Mouse (Mus musculus) forebrain, embryonic 10.5 days (tissue): ENCODE measurements around the gene Galk2. TPM values are rescaled to one million over a fixed set of nuclear protein-coding genes. Genes with fewer than 3 reads are reported as not detected.

Experiments used
- DNase-seq: peaks from one replicate; pipeline ENCODE4 v3.0.0-alpha.2; 2017; ENCODE audit warnings: low spot score; ENCODE audit errors: extremely low spot score
- H3K27ac ChIP-seq: fragments of 300-500 bp; sonication (generic); 2 replicates; pipeline ENCODE4 v1.5.1; 2016; ENCODE audit warnings: mild to moderate bottlenecking
- H3K27me3 ChIP-seq: fragments of 300-500 bp; sonication (generic); 2 replicates; pipeline ENCODE4 v1.6.1; 2016; ENCODE audit warnings: mild to moderate bottlenecking; ENCODE audit not compliant: poor library complexity, severe bottlenecking
- H3K36me3 ChIP-seq: fragments of 300-500 bp; sonication (generic); replicated peaks from 2 replicates; pipeline ENCODE4 v1.6.1; 2016; ENCODE audit warnings: mild to moderate bottlenecking, moderate library complexity
- H3K4me1 ChIP-seq: fragments of 300-500 bp; sonication (generic); 2 replicates; pipeline ENCODE4 v1.6.1; 2016
- H3K4me3 ChIP-seq: fragments of 300-500 bp; sonication (generic); 2 replicates; pipeline ENCODE4 v1.5.1; 2016; ENCODE audit warnings: mild to moderate bottlenecking, moderate library complexity
- H3K9me3 ChIP-seq: fragments of 300-500 bp; sonication (generic); 2 replicates; pipeline ENCODE4 v1.6.1; 2016; ENCODE audit warnings: mild to moderate bottlenecking, moderate library complexity
- WGBS: fragments of 180-500 bp; shearing (Covaris S2); methylation state at CpG from one replicate; pipeline ENCODE4 v1.1.7; 2016; 5-methylcytosine and 5-hydroxymethylcytosine counted together
- polyA plus RNA-seq: library from polyadenylated mRNA; unstranded; fragments of >200 nt; fragmentation: Nextera tagmentation; extraction: Ambion mirVana; gene quantifications from 2 replicates; pipeline ENCODE4 v1.2.1, GENCODE M21; 2016

Gene Galk2
- polyA plus RNA-seq, 1 experiment from 2014 or later = 29.1 TPM

DNA sequence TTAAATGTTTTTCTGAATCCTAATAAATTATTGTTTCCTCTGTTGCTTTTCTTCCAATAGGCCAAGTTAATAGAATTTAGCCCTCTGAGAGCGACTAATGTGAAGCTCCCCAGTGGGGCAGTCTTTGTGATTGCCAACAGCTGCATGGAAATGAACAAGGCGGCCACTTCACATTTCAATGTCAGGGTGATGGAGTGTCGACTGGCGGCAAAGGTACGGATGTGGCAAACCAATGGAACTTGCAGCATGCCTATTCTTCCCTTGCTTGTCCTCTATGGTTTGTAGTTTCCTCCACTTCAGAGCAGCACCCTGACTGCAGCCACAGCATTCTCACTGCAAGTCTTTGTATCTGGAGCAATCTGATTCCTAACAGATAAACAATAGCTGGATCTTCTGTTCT, 72.3 kb downstream of the Galk2 start:
- DNase-seq = no peak
- Histone ChIP-seq H3K9me3 (no peaks in the 10 kb centered on the region), H3K36me3 (peaks cover 12% of the 10 kb centered on the region), H3K4me1 (peaks cover 12% of the 10 kb centered on the region), H3K27me3 (no peaks in the 10 kb centered on the region), H3K27ac (no peak overlapping the region), H3K4me3 (no peak overlapping the region)
- 83% methylated on average over 5 of the region's 5 CpGs for WGBS

DNA sequence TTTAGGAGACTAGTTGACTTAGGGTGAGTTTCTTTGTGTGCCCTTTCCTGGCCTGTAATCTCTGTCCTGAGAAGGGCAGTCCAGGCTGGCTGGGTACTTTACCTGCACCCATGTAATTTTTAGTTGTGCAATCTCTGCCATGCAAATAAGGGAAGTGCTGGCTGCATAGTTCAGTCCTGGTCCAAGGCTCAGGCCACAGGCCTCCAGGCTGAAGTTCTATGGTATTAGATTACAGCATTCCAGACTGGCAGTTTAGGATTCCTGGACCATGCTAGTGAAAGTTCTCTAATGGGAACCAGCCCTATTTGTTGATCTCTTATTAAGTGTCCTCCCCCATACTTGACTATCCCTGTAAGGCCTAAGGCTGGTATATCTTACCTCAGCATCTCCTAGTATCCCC, 73.8 kb downstream of the Galk2 start:
- no peak for DNase-seq
- Histone ChIP-seq H3K36me3 (peaks cover 12% of the 10 kb centered on the region), H3K27ac (no peak overlapping the region), H3K4me1 (peaks cover 12% of the 10 kb centered on the region), H3K27me3 (no peaks in the 10 kb centered on the region), H3K4me3 (no peak overlapping the region), H3K9me3 (no peaks in the 10 kb centered on the region)

DNA sequence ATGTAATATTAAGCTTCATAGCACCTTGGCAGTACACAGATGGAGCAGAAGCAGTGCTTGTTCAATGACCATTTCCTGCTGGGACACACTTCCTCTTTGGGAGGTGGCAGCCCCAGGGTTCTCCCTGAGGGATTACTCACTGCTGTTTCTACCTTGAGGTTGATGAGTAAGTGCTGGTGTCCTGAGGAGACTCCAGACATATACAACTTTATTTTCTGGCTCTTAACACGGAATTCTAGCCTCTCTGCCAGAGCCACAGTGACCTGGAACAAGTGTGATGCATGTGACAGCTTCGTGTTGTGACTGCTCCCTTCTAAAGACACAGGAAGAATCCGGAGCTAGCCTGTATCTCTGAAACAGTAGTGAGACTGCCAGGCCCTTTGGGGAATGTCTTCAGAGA, 75.1 kb downstream of the Galk2 start:
- H3K4me3 ChIP-seq = no peak overlapping the region
- H3K4me1 ChIP-seq = peaks cover 12% of the 10 kb centered on the region
- 76% methylated on average over 3 of the region's 3 CpGs for WGBS
- H3K36me3 ChIP-seq = peaks cover 12% of the 10 kb centered on the region
- no peak overlapping the region for H3K27ac ChIP-seq
- H3K9me3 ChIP-seq = no peaks in the 10 kb centered on the region
- no peaks in the 10 kb centered on the region for H3K27me3 ChIP-seq
- DNase-seq = no peak

DNA sequence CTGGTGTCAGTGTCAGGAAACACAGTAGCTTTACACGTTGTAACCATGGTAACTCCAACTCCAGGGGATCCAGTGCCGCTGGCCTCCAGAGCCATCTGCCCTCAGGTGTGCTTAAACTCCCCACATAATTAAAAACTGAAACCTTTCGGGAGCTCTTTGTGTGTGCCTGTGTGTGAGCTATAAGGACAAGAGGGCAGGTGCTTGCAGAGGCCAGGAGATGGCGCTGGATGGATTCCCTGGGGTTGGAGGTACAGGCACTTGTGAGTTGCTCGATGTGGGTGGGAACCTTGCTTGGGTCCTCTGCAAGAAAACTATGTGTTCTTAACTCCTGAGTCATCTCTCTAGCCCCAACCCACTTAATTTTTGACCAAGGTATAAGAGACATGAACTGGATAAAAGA, 77.5 kb downstream of the Galk2 start:
- 60% methylated on average over 5 of the region's 5 CpGs for WGBS
- H3K36me3 ChIP-seq = peaks cover 7% of the 10 kb centered on the region
- DNase-seq = no peak
- H3K9me3 ChIP-seq = no peaks in the 10 kb centered on the region
- H3K27me3 ChIP-seq = no peaks in the 10 kb centered on the region
- peaks cover 7% of the 10 kb centered on the region for H3K4me1 ChIP-seq
- no peak overlapping the region for H3K27ac ChIP-seq
- no peak overlapping the region for H3K4me3 ChIP-seq

DNA sequence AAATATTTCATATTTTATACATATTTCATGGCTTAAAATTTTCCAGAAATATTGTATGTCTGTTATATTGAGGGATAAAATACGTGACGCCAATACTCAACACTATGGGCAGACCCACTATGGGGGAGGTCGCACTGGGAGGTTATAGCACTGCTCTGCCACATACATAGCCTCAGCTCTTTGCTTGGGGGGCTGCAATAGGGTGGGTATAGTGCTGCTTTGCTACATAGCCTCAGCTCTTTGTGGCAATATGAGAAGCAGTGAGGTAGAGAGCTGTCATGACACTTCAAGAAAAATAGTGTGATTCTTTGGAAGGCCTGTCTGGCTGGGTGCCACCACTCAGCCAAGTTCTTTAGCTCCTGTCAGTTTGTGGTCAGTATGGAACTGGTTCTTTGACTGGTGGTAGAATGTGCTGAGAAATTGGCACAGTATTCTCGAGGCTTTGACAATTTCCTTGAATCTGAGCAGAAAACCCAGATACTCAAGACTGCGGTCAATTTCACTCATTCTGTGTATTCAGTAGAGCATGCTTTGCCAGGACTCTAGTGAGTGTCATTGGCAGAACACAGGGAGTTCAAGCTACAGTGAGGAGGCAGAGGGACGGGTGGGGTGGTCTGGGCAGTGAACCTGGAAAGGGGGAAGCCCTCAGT, 80.2 kb downstream of the Galk2 start:
- H3K27ac ChIP-seq = no peak overlapping the region
- WGBS = 92% methylated on average over 6 of the region's 6 CpGs

DNA sequence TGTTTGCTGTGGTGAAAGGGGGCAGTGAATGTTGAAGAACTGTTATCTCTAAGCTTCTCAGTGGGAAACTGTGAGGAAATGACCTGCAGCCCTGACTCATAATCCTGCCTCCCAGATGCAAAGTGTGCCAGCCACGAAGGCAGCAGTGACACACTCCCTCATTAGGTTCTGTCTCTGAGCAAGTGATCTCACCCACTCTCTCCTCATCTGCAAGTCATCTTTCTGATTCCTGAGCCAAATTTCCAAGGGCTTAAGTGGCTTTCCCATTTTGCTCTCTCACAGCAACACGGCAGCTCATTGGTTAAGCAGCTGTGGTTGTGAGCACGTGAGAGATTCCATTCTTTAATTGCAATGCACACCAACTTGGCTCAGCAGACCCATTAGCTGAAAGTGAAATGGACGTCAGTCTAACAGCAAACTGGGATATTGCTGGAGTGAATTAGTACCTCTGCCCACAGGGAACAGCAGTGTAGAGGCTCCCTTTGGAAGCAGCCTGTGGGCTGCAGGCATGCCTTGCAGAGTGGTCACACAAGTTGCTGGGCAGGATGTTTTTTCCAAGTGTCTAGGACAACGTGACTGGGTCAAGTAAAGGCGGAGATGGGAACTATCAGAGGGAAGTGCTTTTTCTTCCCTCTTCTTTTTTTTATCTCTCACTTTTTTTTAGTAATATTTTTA, 82.3 kb downstream of the Galk2 start:
- WGBS = 83% methylated on average over 6 of the region's 6 CpGs
- no peak overlapping the region for H3K27ac ChIP-seq
- DNase-seq = no peak
- peaks cover 5% of the 10 kb centered on the region for H3K36me3 ChIP-seq
- H3K27me3 ChIP-seq = no peaks in the 10 kb centered on the region
- no peaks in the 10 kb centered on the region for H3K9me3 ChIP-seq
- H3K4me1 ChIP-seq = no peaks in the 10 kb centered on the region
- no peak overlapping the region for H3K4me3 ChIP-seq

More for the DNA sequence above, 80.2 kb downstream of the Galk2 start:
- Histone ChIP-seq H3K27me3 (no peaks in the 10 kb centered on the region), H3K4me3 (no peak overlapping the region), H3K9me3 (no peaks in the 10 kb centered on the region), H3K4me1 (no peaks in the 10 kb centered on the region), H3K36me3 (peaks cover 5% of the 10 kb centered on the region)
- no peak for DNase-seq

DNA sequence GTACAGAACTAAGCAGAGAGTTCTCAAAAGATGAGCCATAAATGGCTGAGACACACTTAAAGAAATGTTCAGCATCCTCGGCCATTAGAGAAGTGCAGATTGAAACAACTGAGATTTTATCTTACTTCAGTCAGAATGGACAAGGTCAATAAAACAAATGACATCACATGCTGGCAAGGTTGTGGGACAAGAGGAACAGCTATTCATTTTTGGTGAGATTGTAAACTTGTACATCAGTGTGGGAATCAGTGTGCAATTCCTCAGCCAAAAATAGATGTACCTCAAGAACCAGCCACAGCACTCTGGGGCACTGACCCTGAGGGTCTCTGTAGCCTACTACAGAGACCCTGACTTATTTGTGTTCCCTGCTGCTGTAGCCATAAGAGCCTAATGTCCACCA, 84.4 kb downstream of the Galk2 start:
- 96% methylated on average over 1 of the region's 1 CpGs for WGBS
- H3K4me1 ChIP-seq = no peaks in the 10 kb centered on the region
- H3K4me3 ChIP-seq = no peak overlapping the region
- H3K36me3 ChIP-seq = peaks cover 9% of the 10 kb centered on the region
- H3K9me3 ChIP-seq = no peaks in the 10 kb centered on the region
- no peak overlapping the region for H3K27ac ChIP-seq
- no peak for DNase-seq
- no peaks in the 10 kb centered on the region for H3K27me3 ChIP-seq

DNA sequence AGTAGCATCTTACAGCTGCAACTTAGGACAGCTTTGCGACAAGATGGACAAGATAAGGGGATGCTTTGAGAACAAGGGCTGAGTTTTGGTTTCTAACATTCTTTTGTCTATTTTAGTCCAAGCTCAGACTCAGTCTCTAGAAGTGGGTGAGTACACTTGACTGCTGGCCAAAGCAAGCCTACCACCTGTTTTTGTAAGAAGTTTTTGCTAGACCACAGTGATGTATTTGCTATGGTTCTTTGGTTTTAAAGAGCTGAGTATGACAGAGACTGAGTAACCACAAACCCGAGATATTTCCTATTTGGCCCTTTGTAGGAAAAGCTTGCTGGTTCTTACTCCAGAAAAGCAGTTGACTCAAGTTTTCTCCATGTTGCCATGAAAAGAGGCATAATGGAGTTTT, 89.3 kb downstream of the Galk2 start:
- Histone ChIP-seq H3K4me1 (no peaks in the 10 kb centered on the region), H3K9me3 (no peaks in the 10 kb centered on the region; the same call in 1 of the 2 replicates), H3K4me3 (no peak overlapping the region), H3K27me3 (no peaks in the 10 kb centered on the region), H3K27ac (no peak overlapping the region), H3K36me3 (peaks cover 23% of the 10 kb centered on the region)
- WGBS = 89% methylated on average over 2 of the region's 2 CpGs
- DNase-seq = no peak

DNA sequence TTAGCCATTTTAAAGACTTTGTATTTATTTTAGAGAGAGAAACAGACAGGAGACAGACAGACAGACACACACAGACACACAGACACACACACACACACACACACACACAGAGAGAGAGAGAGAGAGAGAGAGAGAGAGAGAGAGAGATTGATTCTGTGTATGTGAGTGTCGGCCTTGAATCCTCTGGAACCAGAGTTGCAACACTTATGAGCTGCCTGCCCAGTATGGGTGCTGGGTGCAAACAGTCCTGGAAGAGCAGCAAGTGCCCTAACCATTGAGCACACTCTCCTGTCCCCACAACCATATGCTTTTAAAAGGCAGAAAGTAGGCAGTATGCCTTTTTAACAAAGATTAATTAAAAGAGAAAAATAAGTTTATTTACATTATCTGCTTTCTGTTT, 109.9 kb downstream of the Galk2 start:
- no peaks in the 10 kb centered on the region for H3K27me3 ChIP-seq
- no peak overlapping the region for H3K4me3 ChIP-seq
- DNase-seq = no peak
- WGBS = 94% methylated on average over 1 of the region's 1 CpGs
- H3K27ac ChIP-seq = no peak overlapping the region
- no peaks in the 10 kb centered on the region for H3K36me3 ChIP-seq
- no peaks in the 10 kb centered on the region for H3K9me3 ChIP-seq
- peaks cover 5% of the 10 kb centered on the region; the same call in 1 of the 2 replicates for H3K4me1 ChIP-seq

DNA sequence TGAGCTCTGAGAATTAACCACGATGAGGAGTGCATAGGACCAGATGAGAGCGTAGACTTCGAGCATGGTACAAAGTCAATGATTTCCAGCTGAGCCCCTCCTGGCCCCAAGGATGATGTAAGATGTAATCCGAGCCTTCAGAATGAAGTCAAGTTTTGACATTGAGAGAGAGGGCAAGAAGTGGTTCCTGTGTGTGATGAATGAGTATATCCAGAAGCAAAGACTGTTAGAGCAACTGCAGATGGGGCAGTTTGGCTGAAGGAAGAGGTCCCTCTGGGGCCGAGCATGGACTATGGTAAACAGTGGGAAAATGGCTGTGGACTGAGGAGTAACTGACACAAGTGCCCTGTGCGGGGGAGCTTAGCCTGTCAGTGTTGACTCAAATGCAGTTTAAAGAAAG, 114.3 kb downstream of the Galk2 start:
- no peaks in the 10 kb centered on the region for H3K27me3 ChIP-seq
- peaks cover 5% of the 10 kb centered on the region; the same call in 1 of the 2 replicates for H3K4me1 ChIP-seq
- H3K36me3 ChIP-seq = 0 out of 2 replicates have a peak, but pooled peaks cover 2% of the 10 kb centered on the region
- WGBS = 68% methylated on average over 6 of the region's 6 CpGs
- H3K27ac ChIP-seq = 0 out of 2 replicates have a peak overlapping the region, but pooled peaks have one; percentile 35
- DNase-seq = no peak
- no peak overlapping the region for H3K4me3 ChIP-seq
- H3K9me3 ChIP-seq = no peaks in the 10 kb centered on the region

DNA sequence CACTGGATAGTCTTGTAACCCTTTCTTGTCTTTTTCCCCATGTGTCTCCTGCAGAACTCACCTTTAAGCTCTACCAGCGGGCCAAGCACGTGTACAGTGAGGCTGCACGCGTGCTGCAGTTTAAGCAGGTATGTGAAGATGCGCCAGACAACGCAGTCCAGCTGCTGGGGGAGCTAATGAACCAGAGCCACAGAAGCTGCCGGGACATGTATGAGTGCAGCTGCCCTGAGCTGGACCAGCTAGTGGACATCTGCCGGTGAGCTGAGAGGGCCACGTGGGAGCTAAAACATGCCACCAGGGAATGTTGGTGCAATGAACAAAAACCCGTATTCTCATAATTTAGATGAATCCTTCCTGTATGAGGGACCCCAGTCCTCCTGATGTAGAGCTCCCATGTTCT, 116.3 kb downstream of the Galk2 start:
- 0 out of 2 replicates have a peak, but pooled peaks cover 2% of the 10 kb centered on the region for H3K36me3 ChIP-seq
- no peak overlapping the region for H3K4me3 ChIP-seq
- WGBS = 94% methylated on average over 10 of the region's 10 CpGs
- H3K27me3 ChIP-seq = no peaks in the 10 kb centered on the region
- no peak overlapping the region for H3K27ac ChIP-seq
- DNase-seq = no peak
- H3K4me1 ChIP-seq = peaks cover 5% of the 10 kb centered on the region; the same call in 1 of the 2 replicates
- no peaks in the 10 kb centered on the region for H3K9me3 ChIP-seq

DNA sequence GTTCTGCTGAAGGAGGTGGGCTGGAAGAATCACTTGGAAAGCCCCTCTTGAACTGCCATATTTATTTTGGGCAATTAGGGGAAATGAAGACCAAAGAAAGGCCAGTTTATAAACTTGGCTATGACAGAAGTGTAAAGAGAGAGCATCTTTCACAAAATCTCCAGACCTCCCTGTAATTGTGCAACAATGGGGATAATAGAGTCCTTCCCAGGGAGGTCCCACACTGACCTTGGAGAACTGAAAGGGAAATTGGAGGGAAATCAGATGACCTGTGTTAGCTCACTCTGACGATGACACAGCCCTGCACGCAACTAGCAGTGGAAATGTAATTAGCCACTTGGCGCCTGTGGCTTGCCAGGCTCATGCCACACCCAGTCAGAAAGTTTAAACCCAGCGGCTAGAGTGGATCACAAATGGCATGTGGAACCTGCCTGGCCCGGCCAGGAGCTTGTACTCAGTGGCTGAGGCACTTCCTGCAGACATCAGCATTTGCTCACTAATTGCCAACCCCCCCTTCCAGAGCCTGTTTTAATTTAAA, 117.0 kb downstream of the Galk2 start:
- no peak for DNase-seq
- WGBS = 71% methylated on average over 5 of the region's 5 CpGs
- H3K27me3 ChIP-seq = no peaks in the 10 kb centered on the region

DNA sequence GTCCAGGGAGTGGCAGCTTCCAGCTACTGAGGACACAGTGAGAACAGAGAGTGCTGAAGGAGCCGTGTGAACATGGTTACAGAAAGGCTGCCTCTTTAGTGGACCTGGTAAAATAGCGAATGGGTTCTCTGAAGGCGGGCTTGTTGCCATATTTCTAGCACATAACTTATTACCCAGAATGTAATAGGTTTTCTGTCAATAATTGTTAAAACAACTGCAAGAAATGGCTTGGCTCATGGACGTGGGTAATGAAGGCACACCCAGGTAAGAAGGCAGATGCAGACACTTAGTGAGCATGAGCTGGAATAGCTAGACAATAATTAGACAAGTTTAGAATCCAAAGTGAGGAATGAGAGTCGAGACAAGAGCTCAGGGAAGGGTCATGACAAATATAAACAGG, 143.4 kb downstream of the Galk2 start:
- H3K27me3 ChIP-seq = no peaks in the 10 kb centered on the region
- H3K9me3 ChIP-seq = no peaks in the 10 kb centered on the region
- H3K4me3 ChIP-seq = no peak overlapping the region
- no peaks in the 10 kb centered on the region for H3K4me1 ChIP-seq
- DNase-seq = no peak
- WGBS = 87% methylated on average over 5 of the region's 5 CpGs
- H3K36me3 ChIP-seq = no peaks in the 10 kb centered on the region
- H3K27ac ChIP-seq = no peak overlapping the region

More for the DNA sequence above, 117.0 kb downstream of the Galk2 start:
- H3K36me3 ChIP-seq = 0 out of 2 replicates have a peak, but pooled peaks cover 2% of the 10 kb centered on the region
- peaks cover 5% of the 10 kb centered on the region; the same call in 1 of the 2 replicates for H3K4me1 ChIP-seq
- no peak overlapping the region for H3K27ac ChIP-seq
- H3K4me3 ChIP-seq = no peak overlapping the region
- H3K9me3 ChIP-seq = no peaks in the 10 kb centered on the region
